8 mouse cellular contexts compared by ENCODE assay signal in the genomic region with DNA sequence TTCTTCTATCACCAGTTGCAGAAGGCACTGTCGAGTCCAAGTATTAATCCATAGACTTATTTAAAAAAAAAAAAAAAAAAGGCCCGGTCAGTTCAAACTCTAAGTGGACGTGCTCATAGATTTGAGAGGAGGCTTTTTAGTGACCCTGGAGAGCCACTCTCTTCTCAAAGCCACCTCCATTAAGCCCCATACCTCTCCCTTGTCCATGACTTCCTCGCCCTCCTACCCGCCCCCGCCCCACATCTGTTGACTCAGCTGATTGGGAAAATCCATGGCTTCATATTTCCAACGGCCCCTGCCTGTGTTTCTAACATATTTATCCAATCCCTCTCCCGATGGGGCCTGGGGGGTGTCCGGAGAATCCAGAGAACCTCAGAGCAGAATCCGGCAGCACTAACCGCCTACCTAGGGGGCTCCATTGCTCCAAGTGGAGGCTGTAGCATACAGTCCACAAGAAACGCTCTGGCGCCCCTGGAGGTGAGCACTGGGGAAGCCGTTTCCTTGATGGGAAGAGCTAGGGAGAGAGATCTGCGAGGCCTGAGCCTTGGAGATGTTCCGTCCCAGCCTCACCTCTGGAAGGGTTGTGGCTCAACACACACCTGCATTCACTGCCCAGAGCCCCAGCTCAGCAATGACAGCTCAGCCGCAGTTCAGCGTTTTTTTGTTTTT.
DNase-seq lines count a peak whose midpoint lies in the region; ATAC-seq lines count a peak whose summit lies in the region.

No protein-coding gene starts in this region.

- 0 out of 2 replicates have a peak overlapping the region, but pooled peaks have one; percentile 9 for H3K4me2 ChIP-seq in forebrain, embryonic 14.5 days (ENCODE audit: low read length)

- H3K9ac ChIP-seq in forebrain, embryonic 14.5 days (ENCODE audit: low read length) = no peak overlapping the region

- intact Hi-C loops in heart, postnatal 14 days (cut with DNase I) = no loop called here

- no peak overlapping the region for H3K4me3 ChIP-seq in forebrain, embryonic 14.5 days (ENCODE audit: low read depth, low read length)

- no peak overlapping the region for H3K27ac ChIP-seq in forebrain, embryonic 14.5 days (ENCODE audit: low read depth, low read length)

- peak; percentile 60 for DNase-seq in Muller cell, postnatal 12 days (ENCODE audit: inconsistent ontology term)
- DNase-seq in c-Kit-positive CD71-positive TER-119-negative erythroid progenitor cells, embryonic 14.5 days (ENCODE audit: low read depth) = peak; percentile 30
- peak; percentile 85 for DNase-seq in forebrain, embryonic 14.5 days (ENCODE audit: low spot score)
- DNase-seq in heart, postnatal 14 days = peak; percentile 75 to 80
- DNase-seq in kidney, postnatal 25 days = peak; percentile 80 to 82
- DNase-seq in lung, postnatal 14 days = peak; percentile 79
- DNase-seq in retina, postnatal 1 day = peak; percentile 87

- H3K27me3 ChIP-seq in forebrain, embryonic 14.5 days (replicated peaks; ENCODE audit: control insufficient read depth, insufficient read depth, low read length) = no peaks in the 10 kb centered on the region

- no peaks in the 10 kb centered on the region for H3K9me3 ChIP-seq in forebrain, embryonic 14.5 days (replicated peaks; ENCODE audit: control insufficient read depth, low read length)

- H3K36me3 ChIP-seq in forebrain, embryonic 14.5 days (ENCODE audit: control insufficient read depth, insufficient read depth, low read length) = no peaks in the 10 kb centered on the region

- peak; percentile 86; the same call in 1 of the 2 replicates for ATAC-seq in forebrain, embryonic 14.5 days
- no peak for ATAC-seq in erythroblast, adult 5-6 weeks (replicated peaks; ENCODE audit: low FRiP score, poor library complexity, severe bottlenecking)

- 35% methylated on average over 18 of the region's 18 CpGs for WGBS in forebrain, embryonic 14.5 days

- H3K4me1 ChIP-seq in forebrain, embryonic 14.5 days (ENCODE audit: control insufficient read depth, insufficient read depth, low read length) = 0 out of 2 replicates have a peak, but pooled peaks cover 2% of the 10 kb centered on the region

Comparison
In these comparisons a context has a peak if more than half of its experiments do, and no peak if none do; other contexts are left out.
1. DNase-seq: peak in every context shown above with its lines; median percentile 87 in retina, postnatal 1 day; 85 in forebrain, embryonic 14.5 days; 81 in kidney, postnatal 25 days; 79 in lung, postnatal 14 days; 78 in heart, postnatal 14 days; 60 in Muller cell, postnatal 12 days; 30 in c-Kit-positive CD71-positive TER-119-negative erythroid progenitor cells, embryonic 14.5 days.